Mouse (Mus musculus): ENCODE results near the gene Exoc6b.

- TF ChIP-seq EP300 (optimal IDR thresholded peaks at IDR 0.05) (no peak), CTCF (IDR thresholded peaks at IDR 0.05; ENCODE audit: low read depth) (no peak)
Observed at GRCm38 (mm10) chr6:84674136-84674535, 395.2 kb downstream of the Exoc6b start.

Measured in stomach, postnatal 0 days (tissue).